Mouse (Mus musculus): ENCODE data around the gene H2-M10.2.

GRCm38 (mm10) chr17:36270956-36271585, 15.2 kb downstream of the H2-M10.2 start:
- no peak for TF ChIP-seq GATA1 (IDR thresholded peaks at IDR 0.05; ENCODE audit: borderline replicate concordance, low read length)
- no peak for TF ChIP-seq FLI1 (IDR thresholded peaks at IDR 0.05; ENCODE audit: low read length)
